Mouse (Mus musculus) spleen, postnatal 14 days (tissue): ENCODE measurements around the gene Atp6v0a4.

Source experiments
- DNase-seq, 2 experiments: peaks; one replicate each; pipeline ENCODE4 v3.0.0; 2021 to 2022; ENCODE audit warnings: low spot score in 2 of 2

The Atp6v0a4 gene

GRCm38 (mm10) chr6:38007459-38007858 is 116.9 kb downstream of the Atp6v0a4 start:
- DNase-seq: peak in 1 of 2 experiments; percentile 16
